Mouse (Mus musculus) ES-E14 (cell line): Measurements from ENCODE around the gene Olfr781. TPM values are rescaled to one million over a fixed set of nuclear protein-coding genes. Genes with fewer than 3 reads are reported as not detected.
"Not testable (repeated sequence)": the region's sequence is repeated elsewhere in the genome, so short reads cannot be mapped to it uniquely, and the experiment has no call there.

ENCODE experiments used
- DNase-seq: peaks from one replicate; pipeline ENCODE4 v3.0.0-alpha.2; 2013; ENCODE audit warnings: low read depth, low spot score
- H3K27ac ChIP-seq: 2 replicates; pipeline ENCODE4 v1.5.1; 2012; ENCODE audit warnings: low read depth, mild to moderate bottlenecking, low read length, moderate library complexity, mixed read lengths; ENCODE audit not compliant: poor library complexity, insufficient read depth, severe bottlenecking
- H3K36me3 ChIP-seq: 2 replicates; pipeline ENCODE4 v1.6.1; 2012; ENCODE audit warnings: mild to moderate bottlenecking, low read length, moderate library complexity, mixed read lengths; ENCODE audit not compliant: control insufficient read depth, poor library complexity, insufficient read depth, severe bottlenecking
- H3K4me1 ChIP-seq, 2 experiments: fragments of 150-350 bp in 1 of 2; sonication (generic) in 1 of 2; 2 replicates each; pipeline ENCODE4 v1.6.1; 2012; ENCODE audit warnings: low read length in 2 of 2, mild to moderate bottlenecking in 1 of 2, mixed read lengths in 1 of 2; ENCODE audit not compliant: control insufficient read depth in 2 of 2, insufficient read depth in 2 of 2, poor library complexity in 1 of 2
- H3K4me3 ChIP-seq, 2 experiments: fragments of 150-350 bp in 1 of 2; sonication (generic) in 1 of 2; 2 replicates each; pipeline ENCODE4 v1.5.1; 2012; ENCODE audit warnings: low read length in 2 of 2, low read depth in 1 of 2, mild to moderate bottlenecking in 1 of 2, mixed read lengths in 1 of 2; ENCODE audit not compliant: insufficient read depth in 1 of 2, poor library complexity in 1 of 2, severe bottlenecking in 1 of 2
- H3K9ac ChIP-seq: 2 replicates; pipeline ENCODE4 v1.6.1; 2012; ENCODE audit warnings: low read depth, mild to moderate bottlenecking, low read length, mixed read lengths; ENCODE audit not compliant: poor library complexity, insufficient read depth, severe bottlenecking
- H3K9me3 ChIP-seq: fragments of 150-350 bp; sonication (generic); 2 replicates; pipeline ENCODE4 v1.6.1; 2012; ENCODE audit warnings: low read depth, mild to moderate bottlenecking, low read length; ENCODE audit not compliant: control insufficient read depth, insufficient read depth
- CHD2 ChIP-seq: IDR thresholded peaks from 2 replicates; pipeline ENCODE4 v1.6.1; 2014; ENCODE audit warnings: mild to moderate bottlenecking, low read depth, low read length, inconsistent platforms
- HCFC1 ChIP-seq: IDR thresholded peaks from 2 replicates; pipeline ENCODE4 v1.6.1; 2012; ENCODE audit warnings: low read length, inconsistent platforms, borderline replicate concordance; ENCODE audit not compliant: insufficient read depth
- ZC3H11A ChIP-seq: IDR thresholded peaks from 2 replicates; pipeline ENCODE4 v1.6.1; 2012; ENCODE audit warnings: low read depth, mild to moderate bottlenecking, inconsistent platforms, low read length, borderline replicate concordance
- ZNF384 ChIP-seq: IDR thresholded peaks from 2 replicates; pipeline ENCODE4 v1.6.1; 2012; ENCODE audit warnings: low read depth, low read length, inconsistent platforms
- in situ Hi-C, 2 experiments: fragments of 600-800 bp; cut with MboI; formaldehyde crosslinking; loops; one replicate each; pipeline ENCODE4 v1.15.1; 2025; ENCODE audit warnings: low sequenced_read_pairs in 2 of 2, inconsistent platforms in 1 of 2; ENCODE audit not compliant: unreplicated experiment in 2 of 2
- total RNA-seq: library from RNA; depleted of rRNA; stranded (reverse); fragments of 300-350 nt; gene quantifications from 2 replicates; pipeline ENCODE4 v1.2.3, GENCODE M21; 2012; rRNA removed

Olfr781 gene
- total RNA-seq, 1 experiment: not detected

GRCm38 (mm10) chr10:129357307-129357706 lies 28.7 kb downstream of the Olfr781 start:
- Histone ChIP-seq H3K9ac (no peak overlapping the region), H3K4me1 (no peaks in the 10 kb centered on the region), H3K27ac (no peak overlapping the region), H3K36me3 (no peaks in the 10 kb centered on the region), H3K9me3 (no peaks in the 10 kb centered on the region; the same call in 1 of the 2 replicates), H3K4me3 (no peak overlapping the region)
- in situ Hi-C loops: no loop called here
- DNase-seq: no peak
- TF ChIP-seq ZNF384 (no peak), CHD2 (no peak), HCFC1 (no peak), ZC3H11A (no peak)

GRCm38 (mm10) chr10:129374051-129374450 lies 45.4 kb downstream of the Olfr781 start:
- H3K36me3 ChIP-seq, H3K4me1 ChIP-seq, H3K9me3 ChIP-seq, H3K27ac ChIP-seq, H3K9ac ChIP-seq, in situ Hi-C loops, DNase-seq, H3K4me3 ChIP-seq: not testable (repeated sequence)

Other genes starting within 250 kb of the Olfr781 start
- not detected in 2 replicates for gene Olfr767, start 245.9 kb upstream of the Olfr781 start, total RNA-seq
- gene Olfr768, start 229.5 kb upstream of the Olfr781 start, total RNA-seq: not detected in 2 replicates
- not detected in 2 replicates for gene Olfr769, start 211.0 kb upstream of the Olfr781 start, total RNA-seq
- not detected in 2 replicates for gene Olfr770, start 189.9 kb upstream of the Olfr781 start, total RNA-seq
- gene Olfr771, start 164.1 kb upstream of the Olfr781 start, total RNA-seq: not detected in 2 replicates
- gene Olfr772, start 150.9 kb upstream of the Olfr781 start, total RNA-seq: 0.21 TPM in 1 of 2 replicates, not detected in the other
- not detected in 2 replicates for gene Olfr773, start 141.4 kb upstream of the Olfr781 start, total RNA-seq
- not detected in 2 replicates for gene Olfr774, start 92.7 kb upstream of the Olfr781 start, total RNA-seq
- not detected in 2 replicates for gene Olfr775, start 80.4 kb upstream of the Olfr781 start, total RNA-seq
- gene Olfr776, start 69.7 kb upstream of the Olfr781 start, total RNA-seq: not detected in 2 replicates
- gene Olfr777, start 57.4 kb upstream of the Olfr781 start, total RNA-seq: not detected in 2 replicates
- gene Olfr780, start 10.7 kb upstream of the Olfr781 start, total RNA-seq: not detected in 2 replicates
- not detected in 2 replicates for gene Olfr782, start 20.0 kb downstream of the Olfr781 start, total RNA-seq
- gene Olfr784, start 55.2 kb downstream of the Olfr781 start, total RNA-seq: 0.21 and 0.22 TPM in 2 replicates
- gene Olfr785, start 76.6 kb downstream of the Olfr781 start, total RNA-seq: not detected in 2 replicates
- not detected in 2 replicates for gene Olfr786, start 98.5 kb downstream of the Olfr781 start, total RNA-seq
- 0.62 and 0.95 TPM in 2 replicates for gene Olfr787, start 133.0 kb downstream of the Olfr781 start, total RNA-seq
- gene Olfr788, start 142.1 kb downstream of the Olfr781 start, total RNA-seq: 0.05 TPM in 1 of 2 replicates, not detected in the other
- gene Olfr789, start 155.9 kb downstream of the Olfr781 start, total RNA-seq: not detected in 2 replicates
- gene Olfr790, start 169.6 kb downstream of the Olfr781 start, total RNA-seq: not detected in 2 replicates
- not detected in 2 replicates for gene Olfr791, start 192.9 kb downstream of the Olfr781 start, total RNA-seq
- gene Olfr792, start 210.3 kb downstream of the Olfr781 start, total RNA-seq: not detected in 2 replicates
- not detected in 2 replicates for gene Olfr794, start 238.8 kb downstream of the Olfr781 start, total RNA-seq